Mouse (Mus musculus) MEL (cell line): Measurements from ENCODE around the gene Serpina3m.
"Not testable (repeated sequence)": the region's sequence is repeated elsewhere in the genome, so short reads cannot be mapped to it uniquely, and the experiment has no call there.

ENCODE experiments used
- CHD2 ChIP-seq: IDR thresholded peaks from 2 replicates; pipeline ENCODE4 v1.6.1; 2011; ENCODE audit warnings: low read length, improper control_type of control experiment
- CTCF ChIP-seq, 3 experiments: IDR thresholded peaks in 2 of 3; conservative IDR thresholded peaks in 1 of 3; 2 replicates each; pipeline ENCODE4 v1.5.1; 2011 to 2012; ENCODE audit warnings: low read length in 3 of 3, low read depth in 2 of 3, mild to moderate bottlenecking in 2 of 3, improper control_type of control experiment in 1 of 3, inconsistent platforms in 1 of 3, mixed read lengths in 1 of 3, moderate library complexity in 1 of 3; ENCODE audit not compliant: control insufficient read depth in 1 of 3, insufficient read depth in 1 of 3, poor library complexity in 1 of 3, severe bottlenecking in 1 of 3
- JUND ChIP-seq: IDR thresholded peaks from 2 replicates; pipeline ENCODE4 v1.6.1; 2011; ENCODE audit warnings: low read depth, mild to moderate bottlenecking, improper control_type of control experiment, low read length
- NRF1 ChIP-seq: IDR thresholded peaks from 2 replicates; pipeline ENCODE4 v1.6.1; 2014; ENCODE audit warnings: low read depth, mild to moderate bottlenecking, inconsistent platforms, low read length, improper control_type of control experiment, moderate library complexity; ENCODE audit not compliant: poor library complexity, insufficient read depth, severe bottlenecking
- POLR2A ChIP-seq, 2 experiments: IDR thresholded peaks; 2 replicates each; pipeline ENCODE4 v1.6.1; 2011 to 2012; ENCODE audit warnings: low read length in 2 of 2, mild to moderate bottlenecking in 2 of 2, control low read depth in 1 of 2, improper control_type of control experiment in 1 of 2, low read depth in 1 of 2, moderate library complexity in 1 of 2; ENCODE audit not compliant: control insufficient read depth in 1 of 2, insufficient read depth in 1 of 2, poor library complexity in 1 of 2
- RCOR1 ChIP-seq: IDR thresholded peaks from 2 replicates; pipeline ENCODE4 v1.6.1; 2012; ENCODE audit warnings: low read depth, mild to moderate bottlenecking, inconsistent platforms, low read length, improper control_type of control experiment
- TAL1 ChIP-seq: IDR thresholded peaks from 2 replicates; pipeline ENCODE4 v1.6.1; 2012; ENCODE audit warnings: mild to moderate bottlenecking, inconsistent platforms, low read length, moderate library complexity, mixed read lengths
- ZC3H11A ChIP-seq: IDR thresholded peaks from 2 replicates; pipeline ENCODE4 v1.6.1; 2012; ENCODE audit warnings: low read depth, mild to moderate bottlenecking, inconsistent platforms, low read length, improper control_type of control experiment

GRCm38 (mm10) chr12:104378815-104379214 lies 40.5 kb downstream of the Serpina3m start:
- not testable (repeated sequence) for TF ChIP-seq POLR2A (IDR thresholded peaks at IDR 0.05; ENCODE audit: control insufficient read depth in 1 of 2, insufficient read depth in 1 of 2, low read depth in 1 of 2, low read length in 2 of 2, poor library complexity in 1 of 2); CTCF (IDR thresholded peaks at IDR 0.05 in 2 of 3, conservative IDR thresholded peaks at IDR 0.05 in 1 of 3; ENCODE audit: control insufficient read depth in 1 of 3, insufficient read depth in 1 of 3, low read depth in 2 of 3, low read length in 3 of 3, poor library complexity in 1 of 3, severe bottlenecking in 1 of 3); NRF1; CHD2; RCOR1; ZC3H11A; JUND; TAL1
